Mouse (Mus musculus) cerebellum, adult 11-12 months (tissue): ENCODE measurements around the gene Fut11.

Experiments
- DNase-seq: peaks from one replicate; pipeline ENCODE4 v3.0.0; 2022

Gene Fut11

GRCm38 (mm10) chr14:20694884-20695760 lies at the start of gene Fut11:
Fut11 (plus strand) TSS chr14:20694968.
- peak; percentile 93 for DNase-seq

- no peak for DNase-seq
These were observed 49.2 kb upstream of the Fut11 start for GRCm38 (mm10) chr14:20645547-20645946.

- DNase-seq: no peak
These were observed 48.4 kb upstream of the Fut11 start for GRCm38 (mm10) chr14:20646381-20646780.

- no peak for DNase-seq
These were observed 43.8 kb upstream of the Fut11 start for GRCm38 (mm10) chr14:20651000-20651399.

GRCm38 (mm10) chr14:20651722-20652256 lies 43.0 kb upstream of the Fut11 start:
- no peak for DNase-seq

- no peak for DNase-seq
These were observed 39.9 kb upstream of the Fut11 start for GRCm38 (mm10) chr14:20654690-20655421.

- no peak for DNase-seq
These were observed 39.0 kb upstream of the Fut11 start for GRCm38 (mm10) chr14:20655731-20656130.

- no peak for DNase-seq
These were observed 38.4 kb upstream of the Fut11 start, which contains the start of gene Myoz1 for GRCm38 (mm10) chr14:20656361-20656760. Myoz1 (minus strand) TSS chr14:20656540.

- no peak for DNase-seq
These were observed 36.4 kb upstream of the Fut11 start for GRCm38 (mm10) chr14:20658326-20658725.

- no peak for DNase-seq
These were observed 35.9 kb upstream of the Fut11 start for GRCm38 (mm10) chr14:20658902-20659301.

- no peak for DNase-seq
These were observed 35.1 kb upstream of the Fut11 start for GRCm38 (mm10) chr14:20659687-20660086.

- peak; percentile 95 for DNase-seq
These were observed 33.7 kb upstream of the Fut11 start for GRCm38 (mm10) chr14:20660827-20661660.

- DNase-seq: peak; percentile 47
These were observed 33.0 kb upstream of the Fut11 start for GRCm38 (mm10) chr14:20661661-20662331.

- DNase-seq: no peak
These were observed 32.0 kb upstream of the Fut11 start for GRCm38 (mm10) chr14:20662740-20663139.

- no peak for DNase-seq
These were observed 31.2 kb upstream of the Fut11 start for GRCm38 (mm10) chr14:20663601-20664000.

- DNase-seq: no peak
These were observed 30.3 kb upstream of the Fut11 start for GRCm38 (mm10) chr14:20664436-20664835.

- DNase-seq: no peak
These were observed 27.3 kb upstream of the Fut11 start for GRCm38 (mm10) chr14:20667469-20667868.

GRCm38 (mm10) chr14:20668154-20668810 lies 26.5 kb upstream of the Fut11 start, which contains the start of gene Synpo2l:
Synpo2l (minus strand) TSS chr14:20668354.
- DNase-seq: no peak

GRCm38 (mm10) chr14:20672990-20673389 lies 21.8 kb upstream of the Fut11 start:
- no peak for DNase-seq

GRCm38 (mm10) chr14:20673735-20674063 lies 21.1 kb upstream of the Fut11 start:
- DNase-seq: no peak

- DNase-seq: peak; percentile 97
These were observed 20.5 kb upstream of the Fut11 start, which contains the start of gene Sec24c for GRCm38 (mm10) chr14:20674064-20674833. Sec24c (plus strand) TSS chr14:20674308.
